Mouse (Mus musculus): ENCODE results near the gene Tmem165. TPM values are rescaled to one million over a fixed set of nuclear protein-coding genes. Genes with fewer than 3 reads are reported as not detected.

The Tmem165 gene
- total and polyA plus RNA-seq, 2 experiments from 2014 or later: 42.7 to 77.1 TPM

- 28% methylated on average over 7 of the region's 7 CpGs for WGBS
These were observed 44.5 kb upstream of the Tmem165 start for GRCm38 (mm10) chr5:76139171-76139671.

GRCm38 (mm10) chr5:76139808-76140729 lies 43.6 kb upstream of the Tmem165 start, which contains the start of gene Srd5a3:
Gene Srd5a3, plus strand, starts transcription at chr5:76140271.
- Histone ChIP-seq H3K4me2 (ENCODE audit: low read depth, low read length, poor library complexity, severe bottlenecking) (peak within 1 kb of the TSS; percentile 78), H3K4me1 (ENCODE audit: insufficient read depth, low read length) (no peaks in the 10 kb centered on the region; the same call in 1 of the 2 replicates), H3K27ac (ENCODE audit: low read depth, low read length) (peak within 1 kb of the TSS; percentile 89), H3K9me3 (ENCODE audit: low read length) (no peaks in the 10 kb centered on the region), H3K4me3 (ENCODE audit: low read depth, low read length) (peak within 1 kb of the TSS; percentile 73), H3K27me3 (ENCODE audit: insufficient read depth, low read length) (no peaks in the 10 kb centered on the region), H3K36me3 (ENCODE audit: insufficient read depth, low read length) (no peaks in the 10 kb centered on the region), H3K9ac (replicated peaks; ENCODE audit: low read length, poor library complexity, severe bottlenecking) (peak within 1 kb of the TSS; percentile 87)
- WGBS: 1% methylated on average over 57 of the region's 69 CpGs
- ATAC-seq (ENCODE audit: low FRiP score) (peak; percentile 96), DNase-seq (ENCODE audit: low spot score) (peak; percentile 93)
- TF ChIP-seq CTCF (IDR thresholded peaks at IDR 0.05): peak; percentile 86

More at GRCm38 (mm10) chr5:76139171-76139671, 44.5 kb upstream of the Tmem165 start:
- no peaks in the 10 kb centered on the region for H3K27me3 ChIP-seq (ENCODE audit: insufficient read depth, low read length)
- no peaks in the 10 kb centered on the region for H3K36me3 ChIP-seq (ENCODE audit: insufficient read depth, low read length)
- H3K4me1 ChIP-seq (ENCODE audit: insufficient read depth, low read length): no peaks in the 10 kb centered on the region; the same call in 1 of the 2 replicates
- ATAC-seq (ENCODE audit: low FRiP score) (no peak), DNase-seq (ENCODE audit: low spot score) (no peak)
- H3K4me3 ChIP-seq (ENCODE audit: low read depth, low read length): peak overlapping the region; percentile 73; the same call in 1 of the 2 replicates
- H3K9me3 ChIP-seq (ENCODE audit: low read length): no peaks in the 10 kb centered on the region
- peak overlapping the region; percentile 78; the same call in 1 of the 2 replicates for H3K4me2 ChIP-seq (ENCODE audit: low read depth, low read length, poor library complexity, severe bottlenecking)
- no peak overlapping the region for H3K9ac ChIP-seq (replicated peaks; ENCODE audit: low read length, poor library complexity, severe bottlenecking)
- H3K27ac ChIP-seq (ENCODE audit: low read depth, low read length): no peak overlapping the region
- no peak for TF ChIP-seq CTCF (IDR thresholded peaks at IDR 0.05)

- peak overlapping the region; percentile 78 for H3K4me2 ChIP-seq (ENCODE audit: low read depth, low read length, poor library complexity, severe bottlenecking)
- no peak overlapping the region for H3K27ac ChIP-seq (ENCODE audit: low read depth, low read length)
- H3K9me3 ChIP-seq (ENCODE audit: low read length): no peaks in the 10 kb centered on the region
- H3K27me3 ChIP-seq (ENCODE audit: insufficient read depth, low read length): no peaks in the 10 kb centered on the region
- no peak for TF ChIP-seq CTCF (IDR thresholded peaks at IDR 0.05)
- H3K4me1 ChIP-seq (ENCODE audit: insufficient read depth, low read length): no peaks in the 10 kb centered on the region; the same call in 1 of the 2 replicates
- peak overlapping the region; percentile 87 for H3K9ac ChIP-seq (replicated peaks; ENCODE audit: low read length, poor library complexity, severe bottlenecking)
- DNase-seq (ENCODE audit: low spot score) (no peak), ATAC-seq (ENCODE audit: low FRiP score) (peak; percentile 47; the same call in 1 of the 2 replicates)
- H3K4me3 ChIP-seq (ENCODE audit: low read depth, low read length): peak overlapping the region; percentile 73
- WGBS: 8% methylated on average over 9 of the region's 9 CpGs
- no peaks in the 10 kb centered on the region for H3K36me3 ChIP-seq (ENCODE audit: insufficient read depth, low read length)
These were observed 43.0 kb upstream of the Tmem165 start for GRCm38 (mm10) chr5:76140730-76141066.

- DNase-seq (ENCODE audit: low spot score): no peak
- H3K9me3 ChIP-seq (ENCODE audit: low read length): no peaks in the 10 kb centered on the region
- 90% methylated on average over 4 of the region's 4 CpGs for WGBS
- no peak overlapping the region for H3K27ac ChIP-seq (ENCODE audit: low read depth, low read length)
- H3K36me3 ChIP-seq (ENCODE audit: insufficient read depth, low read length): no peaks in the 10 kb centered on the region
- H3K4me3 ChIP-seq (ENCODE audit: low read depth, low read length): no peak overlapping the region
- H3K4me1 ChIP-seq (ENCODE audit: insufficient read depth, low read length): no peaks in the 10 kb centered on the region; the same call in 1 of the 2 replicates
- no peak overlapping the region for H3K9ac ChIP-seq (replicated peaks; ENCODE audit: low read length, poor library complexity, severe bottlenecking)
- no peaks in the 10 kb centered on the region for H3K27me3 ChIP-seq (ENCODE audit: insufficient read depth, low read length)
- TF ChIP-seq CTCF (IDR thresholded peaks at IDR 0.05): no peak
- H3K4me2 ChIP-seq (ENCODE audit: low read depth, low read length, poor library complexity, severe bottlenecking): no peak overlapping the region
- ATAC-seq (ENCODE audit: low FRiP score): no peak
These were observed 40.3 kb upstream of the Tmem165 start for GRCm38 (mm10) chr5:76143356-76143755.

GRCm38 (mm10) chr5:76146401-76146800 lies 37.3 kb upstream of the Tmem165 start:
- Histone ChIP-seq H3K4me1 (ENCODE audit: insufficient read depth, low read length) (no peaks in the 10 kb centered on the region; the same call in 1 of the 2 replicates), H3K27me3 (ENCODE audit: insufficient read depth, low read length) (no peaks in the 10 kb centered on the region), H3K4me3 (ENCODE audit: low read depth, low read length) (no peak overlapping the region), H3K4me2 (ENCODE audit: low read depth, low read length, poor library complexity, severe bottlenecking) (no peak overlapping the region), H3K27ac (ENCODE audit: low read depth, low read length) (no peak overlapping the region), H3K9ac (replicated peaks; ENCODE audit: low read length, poor library complexity, severe bottlenecking) (no peak overlapping the region), H3K9me3 (ENCODE audit: low read length) (no peaks in the 10 kb centered on the region), H3K36me3 (ENCODE audit: insufficient read depth, low read length) (peaks cover 8% of the 10 kb centered on the region; the same call in 1 of the 2 replicates)
- WGBS: 100% methylated on average over 1 of the region's 1 CpGs
- no peak for TF ChIP-seq CTCF (IDR thresholded peaks at IDR 0.05)
- DNase-seq (ENCODE audit: low spot score): no peak
- no peak for ATAC-seq (ENCODE audit: low FRiP score)

- no peak for TF ChIP-seq CTCF (IDR thresholded peaks at IDR 0.05)
- Histone ChIP-seq H3K4me3 (ENCODE audit: low read depth, low read length) (no peak overlapping the region), H3K27me3 (ENCODE audit: insufficient read depth, low read length) (no peaks in the 10 kb centered on the region), H3K4me1 (ENCODE audit: insufficient read depth, low read length) (no peaks in the 10 kb centered on the region), H3K9ac (replicated peaks; ENCODE audit: low read length, poor library complexity, severe bottlenecking) (no peak overlapping the region), H3K4me2 (ENCODE audit: low read depth, low read length, poor library complexity, severe bottlenecking) (no peak overlapping the region), H3K27ac (ENCODE audit: low read depth, low read length) (no peak overlapping the region), H3K9me3 (ENCODE audit: low read length) (no peaks in the 10 kb centered on the region), H3K36me3 (ENCODE audit: insufficient read depth, low read length) (peaks cover 8% of the 10 kb centered on the region; the same call in 1 of the 2 replicates)
- WGBS: 90% methylated on average over 6 of the region's 6 CpGs
- ATAC-seq (ENCODE audit: low FRiP score) (no peak), DNase-seq (ENCODE audit: low spot score) (no peak)
These were observed 34.2 kb upstream of the Tmem165 start for GRCm38 (mm10) chr5:76149436-76149835.
